Mouse (Mus musculus) left cerebral cortex, adult 2 months (tissue): ENCODE data around the gene Rassf3. TPM values are rescaled to one million over a fixed set of nuclear protein-coding genes. Genes with fewer than 3 reads are reported as not detected.

Experiments used
- DNase-seq, 2 experiments: peaks; one replicate each; pipeline ENCODE4 v3.0.0; 2021 to 2022; ENCODE audit warnings: low spot score in 2 of 2, mixed read lengths in 1 of 2; ENCODE audit errors: extremely low spot score in 1 of 2
- H3K27ac ChIP-seq: fragments of 200-600 bp; 2 replicates; pipeline ENCODE4 v1.8.1; 2022
- H3K4me3 ChIP-seq: fragments of 200-600 bp; 2 replicates; pipeline ENCODE4 v1.8.1; 2022
- CTCF ChIP-seq: fragments of 200-600 bp; IDR thresholded peaks from 2 replicates; pipeline ENCODE4 v1.8.1; 2022; ENCODE audit warnings: antibody characterized with exemption, mild to moderate bottlenecking, moderate library complexity
- intact Hi-C: fragments of 180-260 bp; cut with DNase I; formaldehyde crosslinking; loops from one replicate; pipeline ENCODE4 v1.15.1; 2025
- total RNA-seq, 2 experiments: library from RNA; stranded (reverse); gene quantifications; 2 replicates each; pipeline ENCODE4 v1.2.3; 2021

Rassf3 gene
- total RNA-seq, 2 experiments from 2014 or later, result 39.4 to 40.1 TPM

DNA sequence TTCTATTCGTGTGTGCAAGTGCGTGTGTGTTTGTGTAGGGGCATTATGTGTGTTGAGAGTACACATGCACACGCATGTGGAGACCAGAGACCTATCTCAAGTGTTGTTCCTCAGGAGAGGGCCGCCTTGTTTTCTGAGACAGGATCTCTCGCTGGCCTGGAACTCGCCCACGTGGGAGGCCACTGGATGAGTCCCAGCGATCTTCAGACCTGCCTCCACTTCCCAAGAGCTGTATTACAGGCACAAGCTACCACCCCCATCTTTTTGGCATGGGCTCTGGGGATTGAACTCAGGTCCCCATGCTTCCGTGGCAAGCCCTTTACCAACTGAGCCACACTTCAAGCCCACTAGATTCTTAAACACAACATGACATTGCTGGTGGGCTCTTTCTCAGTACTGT is 17.7 kb downstream of the Rassf3 start:
- no peak for DNase-seq
- Histone ChIP-seq H3K27ac (no peak overlapping the region), H3K4me3 (no peak overlapping the region)
- intact Hi-C loops, result no loop called here
- TF ChIP-seq CTCF, result no peak

DNA sequence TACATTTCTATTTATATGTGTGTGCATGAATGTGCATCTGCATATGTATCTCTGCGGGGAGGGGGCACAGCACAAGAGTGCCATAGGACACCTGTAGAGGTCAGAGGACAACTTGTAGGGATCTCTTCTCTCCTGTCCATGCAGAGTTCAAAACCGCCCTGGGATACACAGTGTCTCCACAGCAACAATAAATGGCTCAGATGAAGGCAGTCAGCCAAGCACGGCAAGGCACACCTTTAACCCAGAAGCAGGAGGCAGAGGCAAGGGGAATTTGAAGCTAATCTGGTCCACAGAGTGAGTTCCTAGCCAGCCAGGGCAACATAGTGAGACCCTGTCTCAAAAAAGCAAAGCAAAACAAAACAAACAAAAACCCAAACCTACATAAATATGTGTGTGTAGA is 18.8 kb downstream of the Rassf3 start:
- no peak overlapping the region for H3K27ac ChIP-seq
- intact Hi-C loops, result no loop called here
- no peak overlapping the region for H3K4me3 ChIP-seq
- TF ChIP-seq CTCF, result no peak
- DNase-seq, result no peak

DNA sequence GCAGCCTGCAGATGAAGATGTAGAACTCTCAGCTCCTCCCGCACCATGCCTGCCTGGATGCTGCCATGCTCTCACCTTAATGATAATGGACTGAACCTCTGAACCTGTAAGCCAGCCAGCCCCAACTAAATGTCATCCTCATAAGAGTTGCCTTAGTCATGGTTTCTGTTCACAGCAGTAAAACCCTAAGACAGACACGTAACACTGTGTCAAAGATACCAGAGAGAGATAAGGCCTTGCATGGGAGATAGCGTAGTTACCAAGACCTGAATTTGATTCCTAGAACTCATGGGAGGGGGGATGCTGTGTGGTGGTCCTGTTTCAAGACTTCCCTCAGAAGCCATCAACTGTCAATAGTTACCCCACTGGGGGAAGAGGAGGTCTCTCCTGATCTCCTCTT is 20.6 kb downstream of the Rassf3 start:
- no peak for DNase-seq
- TF ChIP-seq CTCF, result no peak
- Histone ChIP-seq H3K4me3 (no peak overlapping the region), H3K27ac (no peak overlapping the region)
- intact Hi-C loops, result no loop called here

DNA sequence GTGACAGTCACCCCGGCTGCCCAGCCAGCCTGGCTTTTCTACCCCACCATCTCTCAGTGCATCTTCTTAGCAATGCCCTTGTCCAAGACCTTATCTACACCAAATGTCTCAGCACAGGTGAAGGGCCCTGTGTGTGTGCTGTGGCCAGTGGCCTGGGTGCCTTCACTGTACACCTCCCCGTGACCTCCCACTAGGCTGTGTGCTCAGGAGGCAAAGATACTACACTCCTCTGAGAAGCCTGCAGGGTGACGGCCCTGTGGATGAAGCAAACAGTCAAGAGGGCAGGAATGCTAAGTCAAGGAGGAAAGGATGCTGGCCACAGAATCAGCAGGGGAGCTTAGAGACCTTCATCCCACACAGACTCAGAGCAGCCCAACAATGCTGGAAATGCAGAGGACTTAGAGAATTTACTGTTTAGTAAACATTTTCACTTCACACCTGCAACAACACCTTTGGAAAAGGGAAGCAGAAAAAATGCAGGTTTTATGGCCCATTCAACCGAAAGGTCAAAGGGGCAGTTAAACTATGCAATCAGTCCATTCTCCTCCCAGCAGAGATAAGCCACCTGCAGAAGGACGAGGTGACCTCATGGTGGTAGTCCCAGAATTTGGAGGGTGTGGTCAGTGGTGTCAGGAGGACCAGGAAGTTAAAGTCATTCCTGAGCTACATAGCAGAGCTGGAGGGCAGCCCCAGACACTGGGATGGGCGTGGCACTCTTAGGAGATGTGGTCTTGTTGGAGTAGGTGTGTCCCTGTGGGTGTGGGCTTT is 21.3 kb downstream of the Rassf3 start:
- H3K4me3 ChIP-seq, result no peak overlapping the region
- no peak for TF ChIP-seq CTCF
- intact Hi-C loops, result no loop called here

DNA sequence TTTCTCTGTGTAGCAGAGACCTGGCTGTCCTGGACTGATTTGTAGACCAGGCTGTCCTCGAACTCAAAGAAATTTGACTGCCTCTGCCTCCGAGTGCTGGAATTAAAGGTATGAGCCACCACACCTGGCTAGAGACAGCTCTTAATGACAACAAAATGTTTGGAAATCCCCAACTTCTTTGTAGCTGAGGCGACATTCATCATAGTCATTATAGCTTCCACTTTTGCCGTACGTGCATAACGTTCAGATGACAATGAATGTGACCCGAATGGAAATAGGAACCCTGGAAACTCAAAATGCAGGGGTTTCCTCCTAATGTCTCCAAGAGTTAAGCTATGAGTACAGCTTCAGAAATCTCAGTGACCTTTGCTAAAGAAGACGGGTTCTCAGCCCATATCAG is 22.1 kb downstream of the Rassf3 start:
- intact Hi-C loops, result no loop called here
- no peak for TF ChIP-seq CTCF

More for the DNA sequence above, 21.3 kb downstream of the Rassf3 start:
- DNase-seq, result no peak
- no peak overlapping the region for H3K27ac ChIP-seq

DNA sequence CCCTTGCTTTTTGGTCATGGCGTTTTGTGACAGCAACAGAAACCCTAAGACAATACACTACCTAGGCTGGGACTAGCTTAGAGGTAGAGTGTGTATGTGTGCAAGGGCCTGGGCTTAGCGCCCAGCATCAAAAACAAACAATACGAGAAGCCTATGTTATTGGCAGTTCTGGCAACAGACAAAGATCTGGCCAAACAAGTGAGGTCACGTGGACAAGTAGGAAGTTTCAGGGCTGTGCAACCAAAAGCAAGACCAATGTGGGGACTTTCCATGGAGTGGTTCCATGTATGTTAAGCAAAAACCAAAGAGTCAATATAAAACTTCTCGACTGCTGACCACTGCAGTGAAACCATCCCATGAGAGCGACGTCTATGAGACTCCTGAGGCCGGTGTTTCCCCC is 30.3 kb downstream of the Rassf3 start:
- Histone ChIP-seq H3K27ac (no peak overlapping the region), H3K4me3 (no peak overlapping the region)
- DNase-seq, result no peak
- intact Hi-C loops, result no loop called here
- no peak for TF ChIP-seq CTCF

More for the DNA sequence above, 22.1 kb downstream of the Rassf3 start:
- DNase-seq, result no peak
- Histone ChIP-seq H3K4me3 (no peak overlapping the region), H3K27ac (no peak overlapping the region)

DNA sequence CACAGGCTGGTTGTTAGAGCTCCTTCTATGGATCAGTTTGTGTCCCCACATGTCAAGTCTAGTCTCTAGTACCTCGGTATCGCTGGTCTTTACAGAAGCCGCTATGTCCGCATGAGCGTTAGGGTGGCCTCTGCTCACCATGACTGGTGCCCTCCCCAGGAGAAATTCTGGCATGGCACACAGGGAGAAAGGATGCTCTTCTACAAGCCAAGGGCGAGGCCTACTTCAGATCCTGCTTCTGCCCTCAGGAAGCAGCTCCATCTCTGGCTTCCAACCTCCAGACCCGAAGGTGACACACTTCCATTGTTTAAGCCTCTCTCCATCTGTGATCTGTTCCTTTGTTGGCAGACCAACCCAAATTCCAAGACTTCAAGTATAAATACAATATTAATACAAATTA is 31.9 kb downstream of the Rassf3 start:
- TF ChIP-seq CTCF, result no peak
- H3K4me3 ChIP-seq, result no peak overlapping the region
- intact Hi-C loops, result no loop called here
- DNase-seq, result no peak
- no peak overlapping the region for H3K27ac ChIP-seq

DNA sequence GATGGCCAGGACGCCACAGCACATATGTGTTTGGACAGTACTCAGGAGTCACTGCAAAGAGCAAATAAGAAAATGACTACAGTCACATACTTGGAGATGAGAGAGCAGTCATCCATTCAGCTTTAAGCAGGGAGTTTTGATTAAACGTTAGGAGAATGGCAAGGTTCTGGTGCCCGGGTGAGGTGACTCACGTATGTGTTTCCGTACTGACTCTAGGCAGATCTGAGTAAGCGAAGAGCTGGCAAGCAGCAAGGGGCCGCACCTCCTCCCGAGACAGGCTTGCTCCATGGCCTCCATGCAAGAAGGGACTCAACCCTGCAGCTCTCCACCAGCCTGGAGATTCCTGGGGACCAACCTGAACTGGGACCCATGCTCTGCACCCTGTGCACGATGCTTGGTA is 32.4 kb downstream of the Rassf3 start:
- Histone ChIP-seq H3K27ac (no peak overlapping the region), H3K4me3 (no peak overlapping the region)
- intact Hi-C loops, result no loop called here
- DNase-seq, result no peak
- TF ChIP-seq CTCF, result no peak

DNA sequence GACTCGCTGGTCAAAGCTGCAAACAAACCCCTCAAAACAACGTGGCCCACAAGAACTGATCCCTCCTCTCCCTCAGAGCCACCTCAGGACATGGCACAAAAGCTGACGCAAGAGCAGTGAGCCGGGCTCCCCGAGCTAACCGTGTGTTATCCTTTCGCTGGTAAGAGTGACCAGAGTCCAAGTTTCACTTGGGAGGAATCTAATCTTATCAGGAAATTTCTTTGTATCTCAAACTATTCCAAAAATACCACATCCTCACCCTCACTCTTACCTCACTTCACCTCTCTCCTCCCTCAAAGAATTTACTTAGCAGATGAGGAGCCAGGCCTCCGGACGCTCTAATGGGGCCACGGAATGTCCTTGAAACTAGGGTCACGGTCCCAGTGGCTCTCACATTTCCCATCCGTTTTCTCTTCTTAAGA is 36.8 kb downstream of the Rassf3 start:
- H3K4me3 ChIP-seq, result no peak overlapping the region
- no peak for DNase-seq
- no peak overlapping the region for H3K27ac ChIP-seq
- no peak for TF ChIP-seq CTCF
- intact Hi-C loops, result no loop called here

DNA sequence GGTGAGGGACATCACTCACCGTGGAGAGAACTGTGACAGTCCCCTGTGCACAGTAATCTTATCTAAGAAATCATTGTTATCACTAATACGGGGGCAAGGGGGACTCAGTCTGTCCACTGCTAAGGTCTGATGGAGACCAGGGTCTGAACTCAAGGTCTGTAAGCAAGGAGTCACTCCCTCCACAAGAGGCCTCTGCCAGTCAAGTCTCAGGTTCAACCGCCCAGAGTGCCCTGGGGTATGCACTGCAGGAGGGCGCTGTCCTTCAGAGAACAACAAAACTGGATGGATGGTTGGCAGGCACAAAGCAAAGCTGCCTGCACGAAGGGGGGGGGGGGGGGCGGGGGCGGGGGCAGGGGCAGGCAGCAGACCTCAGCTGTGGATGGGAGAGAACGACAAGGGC is 38.0 kb downstream of the Rassf3 start:
- TF ChIP-seq CTCF, result no peak
- intact Hi-C loops, result no loop called here
- Histone ChIP-seq H3K4me3 (no peak overlapping the region), H3K27ac (no peak overlapping the region)
- DNase-seq, result no peak

DNA sequence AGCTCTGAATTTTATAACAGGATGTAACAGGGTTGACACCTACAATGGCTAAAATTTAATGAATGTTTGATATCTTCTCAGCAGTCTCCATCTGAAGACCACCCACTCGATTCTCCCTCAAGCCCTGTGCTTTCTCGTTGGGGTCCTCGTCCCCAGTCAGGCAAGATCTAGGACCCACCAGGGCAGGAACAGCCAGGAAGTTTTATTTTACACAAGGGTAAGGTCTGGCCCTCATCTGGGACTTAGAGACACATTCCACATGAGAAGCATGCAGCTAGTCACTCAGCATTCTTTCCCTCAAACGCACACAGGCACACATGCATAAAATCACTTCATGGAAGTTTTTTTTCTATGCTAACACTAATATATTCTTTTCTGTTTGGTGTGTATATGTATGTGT is 39.5 kb downstream of the Rassf3 start:
- no peak for TF ChIP-seq CTCF
- intact Hi-C loops, result no loop called here
- Histone ChIP-seq H3K27ac (no peak overlapping the region), H3K4me3 (no peak overlapping the region)
- no peak for DNase-seq

DNA sequence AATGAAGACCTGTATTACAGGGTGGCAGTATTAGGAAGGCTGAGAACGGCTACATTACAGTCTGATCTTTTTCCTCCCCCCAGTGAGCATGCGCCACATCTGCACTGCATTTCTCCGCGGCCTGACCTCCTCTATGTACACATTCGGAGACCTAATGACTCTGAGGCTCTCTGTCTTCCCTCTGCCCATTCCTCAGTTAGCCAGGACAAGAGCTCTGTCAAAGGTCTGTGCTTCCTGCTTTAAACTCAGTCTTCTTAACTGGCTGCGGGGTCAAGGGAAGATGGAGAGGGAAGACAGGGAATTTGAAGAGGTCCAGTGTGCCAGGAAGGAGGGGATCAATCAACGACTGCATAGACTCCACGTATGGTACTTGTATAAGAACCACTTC is 39.9 kb downstream of the Rassf3 start:
- no peak overlapping the region for H3K4me3 ChIP-seq
- no peak for DNase-seq
- no peak for TF ChIP-seq CTCF
- intact Hi-C loops, result no loop called here
- H3K27ac ChIP-seq, result no peak overlapping the region

DNA sequence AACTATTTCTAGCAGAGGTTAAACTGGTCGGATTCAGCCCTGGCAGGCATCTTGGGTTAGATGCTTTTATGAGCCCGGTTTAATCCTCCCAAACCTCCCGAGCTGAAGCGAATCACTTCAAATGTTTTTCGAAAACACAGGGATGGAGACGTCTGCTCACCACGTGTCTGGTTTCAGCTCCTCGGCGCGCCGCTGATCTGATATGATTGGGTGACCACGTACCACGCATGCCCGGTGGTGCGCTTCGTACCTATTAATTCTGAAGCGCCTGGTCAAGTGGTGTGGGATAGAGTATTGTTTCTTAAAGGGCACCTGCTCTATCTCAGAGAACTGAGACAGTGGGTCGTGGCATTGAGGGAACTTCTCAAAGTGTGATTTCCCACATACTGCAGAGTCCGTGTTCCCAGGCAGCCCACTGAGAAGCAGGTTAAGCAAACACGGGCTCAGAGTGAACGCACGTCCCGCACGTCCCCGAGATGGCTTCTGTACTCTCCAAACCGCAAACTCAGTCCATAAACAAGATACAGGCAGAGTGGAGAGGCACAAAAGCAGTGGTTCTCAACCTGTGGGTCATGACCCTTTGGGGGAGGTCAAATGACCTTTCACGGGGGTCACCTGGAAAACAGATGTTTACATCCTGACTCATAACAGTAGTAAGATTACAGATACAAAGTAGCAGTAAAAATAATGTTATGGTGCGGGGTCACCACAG is 40.4 kb downstream of the Rassf3 start:
- no peak for DNase-seq
- TF ChIP-seq CTCF, result no peak
- H3K4me3 ChIP-seq, result no peak overlapping the region
- intact Hi-C loops, result no loop called here
- no peak overlapping the region for H3K27ac ChIP-seq
